Mouse (Mus musculus) testis, adult 2 months (tissue): ENCODE results near the gene Snph. TPM values are rescaled to one million over a fixed set of nuclear protein-coding genes. Genes with fewer than 3 reads are reported as not detected.
"Not testable (repeated sequence)": the region's sequence is repeated elsewhere in the genome, so short reads cannot be mapped to it uniquely, and the experiment has no call there.

Experiments used
- H3K27ac ChIP-seq: fragments of 200-500 bp; 2 replicates; pipeline ENCODE4 v1.5.1; 2012; ENCODE audit warnings: low read depth, low read length; ENCODE audit not compliant: control insufficient read depth, insufficient read depth
- H3K27me3 ChIP-seq: fragments of 200-500 bp; 2 replicates; pipeline ENCODE4 v1.6.1; 2012; ENCODE audit warnings: mild to moderate bottlenecking, low read length, moderate library complexity; ENCODE audit not compliant: control insufficient read depth, insufficient read depth
- H3K36me3 ChIP-seq: fragments of 200-500 bp; 2 replicates; pipeline ENCODE4 v1.6.1; 2012; ENCODE audit warnings: mild to moderate bottlenecking, low read length; ENCODE audit not compliant: control insufficient read depth, insufficient read depth
- H3K4me1 ChIP-seq: fragments of 200-500 bp; 2 replicates; pipeline ENCODE4 v1.6.1; 2012; ENCODE audit warnings: low read length; ENCODE audit not compliant: control insufficient read depth, insufficient read depth
- H3K4me3 ChIP-seq: fragments of 200-500 bp; 2 replicates; pipeline ENCODE4 v1.5.1; 2012; ENCODE audit warnings: low read depth, mild to moderate bottlenecking, low read length, moderate library complexity, mixed read lengths; ENCODE audit not compliant: control insufficient read depth
- CTCF ChIP-seq: fragments of 200-500 bp; IDR thresholded peaks from 2 replicates; pipeline ENCODE4 v1.5.1; 2012; ENCODE audit warnings: low read depth, mild to moderate bottlenecking, inconsistent platforms, low read length, moderate library complexity; ENCODE audit not compliant: control insufficient read depth, insufficient read depth, insufficient replicate concordance
- POLR2A ChIP-seq: fragments of 200-500 bp; IDR thresholded peaks from 2 replicates; pipeline ENCODE4 v1.6.1; 2012; ENCODE audit warnings: low read depth, mild to moderate bottlenecking, inconsistent platforms, low read length, moderate library complexity; ENCODE audit not compliant: control insufficient read depth
- polyA plus RNA-seq: library from polyadenylated mRNA; depleted of rRNA; stranded (reverse); fragments of >200 nt; gene quantifications from 2 replicates; pipeline ENCODE4 v1.2.3, GENCODE M21; 2012

Gene Snph
- polyA plus RNA-seq, 1 experiment, result 0.20 TPM

DNA sequence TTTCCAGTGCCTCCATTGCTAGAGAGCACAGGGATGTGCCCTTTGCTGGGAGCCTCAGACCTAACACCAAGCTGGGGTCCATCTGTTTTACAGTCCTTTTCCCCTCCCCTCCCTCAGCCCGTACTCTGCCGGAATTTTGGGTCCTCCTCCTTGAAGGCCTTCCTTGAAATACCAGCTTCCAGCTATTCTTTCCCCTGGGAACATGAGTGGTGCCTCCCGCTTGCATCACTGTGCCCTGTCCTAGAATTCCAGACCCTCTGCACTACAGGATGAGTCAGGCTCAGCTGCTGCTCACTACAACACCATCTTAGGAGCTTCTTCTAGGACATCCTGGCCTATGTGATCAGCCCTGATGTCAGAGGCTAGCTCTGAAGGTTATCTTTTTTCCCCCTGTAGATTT is 8.6 kb downstream of the Snph start:
- no peaks in the 10 kb centered on the region for H3K27me3 ChIP-seq
- no peaks in the 10 kb centered on the region for H3K36me3 ChIP-seq
- no peaks in the 10 kb centered on the region for H3K4me1 ChIP-seq
- no peak overlapping the region for H3K4me3 ChIP-seq
- H3K27ac ChIP-seq, result no peak overlapping the region
- TF ChIP-seq POLR2A (no peak), CTCF (no peak)

GRCm38 (mm10) chr2:151616551-151617329 is 15.7 kb downstream of the Snph start:
- H3K4me1 ChIP-seq, result no peaks in the 10 kb centered on the region
- H3K4me3 ChIP-seq, result no peak overlapping the region
- no peaks in the 10 kb centered on the region for H3K36me3 ChIP-seq
- no peaks in the 10 kb centered on the region for H3K27me3 ChIP-seq
- no peak for TF ChIP-seq POLR2A
- no peak for TF ChIP-seq CTCF
- no peak overlapping the region for H3K27ac ChIP-seq

- not testable (repeated sequence) for H3K27me3 ChIP-seq, H3K27ac ChIP-seq, H3K4me3 ChIP-seq, H3K4me1 ChIP-seq, H3K36me3 ChIP-seq
Observed at GRCm38 (mm10) chr2:151615779-151616178, 16.6 kb downstream of the Snph start.

GRCm38 (mm10) chr2:151609974-151610373 is 22.4 kb downstream of the Snph start:
- H3K27ac ChIP-seq, result no peak overlapping the region
- H3K27me3 ChIP-seq, result no peaks in the 10 kb centered on the region
- H3K36me3 ChIP-seq, result no peaks in the 10 kb centered on the region
- no peak overlapping the region for H3K4me3 ChIP-seq
- no peak for TF ChIP-seq POLR2A
- no peak for TF ChIP-seq CTCF
- no peaks in the 10 kb centered on the region; the same call in 1 of the 2 replicates for H3K4me1 ChIP-seq

- no peaks in the 10 kb centered on the region for H3K27me3 ChIP-seq
- no peak overlapping the region for H3K27ac ChIP-seq
- no peaks in the 10 kb centered on the region; the same call in 1 of the 2 replicates for H3K4me1 ChIP-seq
- H3K4me3 ChIP-seq, result no peak overlapping the region
- no peaks in the 10 kb centered on the region for H3K36me3 ChIP-seq
- TF ChIP-seq POLR2A, result no peak
Observed at GRCm38 (mm10) chr2:151608435-151608834, 24.0 kb downstream of the Snph start.

DNA sequence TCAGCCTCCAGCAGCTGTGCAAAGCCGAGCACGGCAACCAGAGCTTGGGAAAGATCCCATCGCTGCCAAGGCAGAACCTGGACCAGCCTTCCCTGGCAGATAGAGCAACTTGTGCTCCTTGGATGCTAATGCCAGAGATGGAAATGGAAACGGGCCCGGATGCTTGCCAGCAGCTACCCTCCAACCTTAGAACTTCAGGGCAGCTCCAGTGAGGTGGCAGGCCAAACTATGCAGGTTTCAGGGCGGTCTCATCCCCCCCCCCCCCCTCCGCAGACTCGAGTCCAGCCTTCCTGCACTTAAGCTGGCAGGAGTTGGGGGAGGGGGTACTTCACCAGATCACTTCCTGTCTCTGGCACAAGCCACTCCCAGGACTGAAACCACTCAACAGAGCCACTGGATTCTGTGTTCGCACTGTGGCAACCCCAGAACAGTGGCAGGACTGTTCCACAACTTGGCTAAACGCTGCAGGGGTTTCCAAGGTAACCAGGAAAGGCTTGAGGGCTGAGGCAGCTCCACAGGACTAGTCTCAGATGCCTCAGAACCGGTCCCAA is 26.9 kb downstream of the Snph start:
- H3K4me3 ChIP-seq, result no peak overlapping the region

DNA sequence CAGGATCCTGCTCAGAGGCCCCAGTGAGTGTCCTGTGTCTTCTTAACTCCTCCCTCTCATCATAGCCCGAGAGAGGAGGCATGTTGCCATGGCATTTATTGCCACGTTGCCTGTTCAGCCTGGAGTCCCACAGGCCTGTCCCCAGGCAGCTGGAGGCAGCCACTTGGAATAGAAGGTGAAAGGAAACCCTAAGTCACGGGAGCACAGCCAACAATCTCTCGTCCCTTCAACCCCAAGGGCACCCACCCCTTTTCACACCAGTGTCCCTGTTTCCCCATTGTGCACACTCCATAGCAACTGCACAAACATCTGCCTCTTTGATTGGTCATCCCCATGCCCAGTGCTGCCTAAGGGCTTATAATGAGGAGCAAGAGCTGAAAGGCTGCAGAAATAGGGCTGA is 28.8 kb downstream of the Snph start:
- H3K36me3 ChIP-seq, result no peaks in the 10 kb centered on the region
- no peak overlapping the region for H3K27ac ChIP-seq
- TF ChIP-seq POLR2A (no peak), CTCF (no peak)
- H3K4me3 ChIP-seq, result no peak overlapping the region
- no peaks in the 10 kb centered on the region; the same call in 1 of the 2 replicates for H3K4me1 ChIP-seq
- H3K27me3 ChIP-seq, result no peaks in the 10 kb centered on the region

More for the DNA sequence above, 26.9 kb downstream of the Snph start:
- H3K4me1 ChIP-seq, result no peaks in the 10 kb centered on the region; the same call in 1 of the 2 replicates
- H3K27ac ChIP-seq, result no peak overlapping the region
- no peaks in the 10 kb centered on the region for H3K36me3 ChIP-seq
- TF ChIP-seq CTCF, result no peak
- no peaks in the 10 kb centered on the region for H3K27me3 ChIP-seq
